Mouse (Mus musculus) G1E-ER4 (cell line): Measurements from ENCODE around the gene Mrps26. TPM values are rescaled to one million over a fixed set of nuclear protein-coding genes. Genes with fewer than 3 reads are reported as not detected.

Experiments used
- GATA1 ChIP-seq: IDR thresholded peaks from one replicate; pipeline ENCODE4 v1.8.0; 2012; ENCODE audit warnings: low read length, inconsistent platforms
- polyA plus RNA-seq: library from polyadenylated mRNA; stranded (reverse); fragments of >175 nt; gene quantifications from 2 replicates; pipeline ENCODE4 v1.2.3, GENCODE M21; 2012

The Mrps26 gene
- polyA plus RNA-seq, 1 experiment: 212 TPM

DNA sequence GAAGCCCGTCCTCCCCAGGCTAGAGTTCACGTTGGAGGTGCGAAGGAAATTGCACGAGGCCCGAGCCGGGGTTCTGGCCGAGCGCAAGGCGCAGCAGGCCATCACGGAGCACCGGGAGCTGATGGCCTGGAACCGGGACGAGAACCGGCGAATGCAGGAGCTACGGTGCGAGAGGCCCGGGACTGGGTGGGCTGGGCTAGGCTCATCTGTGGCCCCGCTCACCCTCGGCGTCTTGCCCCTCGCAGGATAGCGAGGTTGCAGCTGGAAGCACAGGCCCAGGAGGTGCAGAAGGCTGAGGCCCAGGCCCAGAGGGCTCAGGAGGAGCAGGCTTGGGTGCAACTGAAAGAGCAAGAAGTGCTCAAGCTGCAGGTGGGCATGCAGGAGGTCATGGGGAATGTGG lies 521 bp downstream of the Mrps26 start:
- TF ChIP-seq GATA1: no peak

DNA sequence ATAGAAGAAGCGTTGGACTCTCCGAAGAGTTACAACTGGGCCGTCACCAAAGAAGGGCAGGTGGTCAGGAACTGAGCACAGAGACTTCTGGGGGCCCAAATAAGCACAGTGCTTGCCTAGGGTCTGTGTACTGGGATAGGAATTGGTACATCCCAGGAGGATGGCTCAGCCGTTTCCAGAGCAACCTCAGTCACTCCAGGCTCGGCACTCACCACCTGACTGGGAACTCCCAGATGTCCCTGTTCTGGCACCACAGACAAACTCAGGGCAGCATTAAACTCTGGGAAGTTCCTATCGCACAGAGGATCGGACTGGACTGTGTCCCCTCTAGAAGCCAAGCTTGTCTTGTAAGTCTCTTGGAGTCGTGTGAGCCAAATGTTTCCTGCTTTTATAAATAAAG lies 1.4 kb downstream of the Mrps26 start:
- TF ChIP-seq GATA1: no peak

DNA sequence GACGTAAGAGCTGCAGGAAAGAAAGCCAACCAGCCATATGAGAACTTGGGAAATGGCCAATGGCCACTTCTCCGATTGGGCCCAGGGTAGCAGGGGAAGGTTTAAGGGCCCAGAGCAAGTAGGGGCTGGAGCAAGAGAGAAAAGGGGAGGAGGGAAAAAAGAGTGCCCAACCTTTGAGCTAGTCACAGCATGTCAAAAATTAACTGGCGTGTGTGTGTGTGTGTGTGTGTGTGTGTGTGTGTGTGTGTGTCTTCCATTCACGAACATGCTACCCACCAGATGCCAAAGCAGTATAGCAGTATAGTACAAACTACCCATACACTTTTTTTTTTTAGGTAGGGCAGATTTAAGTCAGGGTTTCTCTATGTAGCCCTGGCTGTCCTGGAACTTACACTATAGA lies 5.4 kb downstream of the Mrps26 start:
- no peak for TF ChIP-seq GATA1

DNA sequence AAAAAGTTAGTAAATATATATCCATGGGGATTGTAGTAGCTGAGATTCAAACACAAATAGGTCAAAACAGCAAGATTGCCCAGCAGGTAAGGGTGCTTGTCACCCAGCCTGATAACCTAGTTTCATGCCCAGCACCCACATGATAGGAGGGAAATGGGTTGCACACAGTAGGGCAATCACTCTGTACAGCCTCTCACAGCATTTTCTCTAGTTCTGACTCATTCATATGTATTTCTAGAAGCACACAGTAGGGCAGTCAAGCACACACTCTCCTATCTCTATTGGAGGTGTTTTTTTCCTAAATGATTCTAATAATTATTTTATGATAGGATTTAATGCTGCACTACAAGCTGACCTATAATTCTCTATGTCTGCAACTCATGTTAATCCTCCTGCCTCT lies 6.4 kb downstream of the Mrps26 start:
- TF ChIP-seq GATA1: no peak

DNA sequence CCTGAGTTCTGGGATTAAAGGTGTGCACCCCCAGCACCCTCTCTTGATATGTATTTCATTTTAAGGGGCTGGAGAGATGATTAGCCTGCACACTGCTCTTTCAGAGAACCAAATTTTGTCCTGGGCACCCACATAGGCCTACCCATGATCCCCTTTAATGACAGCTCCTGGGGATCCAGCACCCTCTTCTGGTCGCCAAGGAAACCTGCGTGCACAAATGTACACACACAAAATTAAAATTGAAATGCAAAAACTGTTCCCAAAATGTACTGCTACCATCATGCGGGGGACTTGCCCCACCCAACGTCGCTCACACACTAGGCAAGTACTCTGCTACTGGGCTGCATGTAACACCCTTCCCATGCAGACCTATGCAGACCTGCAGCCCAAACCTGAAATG lies 11.4 kb downstream of the Mrps26 start:
- TF ChIP-seq GATA1: no peak

DNA sequence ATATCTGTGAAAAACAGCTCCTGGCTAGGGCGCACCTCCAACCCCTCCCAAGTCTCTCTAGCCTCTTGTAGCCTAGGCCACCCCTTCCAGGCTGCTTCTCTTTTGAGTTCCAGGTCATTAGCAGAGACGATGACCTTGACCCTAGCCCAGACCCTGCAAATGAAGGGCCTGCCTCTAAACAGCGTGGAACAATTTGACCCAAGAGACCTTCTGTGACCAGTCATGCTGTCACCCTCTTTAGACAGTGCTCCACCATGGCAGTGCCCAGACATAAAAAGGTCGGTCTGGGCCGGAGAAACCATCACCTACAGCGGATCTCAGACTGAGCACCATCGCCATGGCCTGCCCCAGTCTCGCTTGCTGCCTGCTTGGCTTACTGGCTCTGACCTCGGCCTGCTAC lies 12.3 kb downstream of the Mrps26 start, which contains the start of gene Oxt:
Gene Oxt (plus strand): TSS at position 301 of the 400 bp plus-strand sequence.
- TF ChIP-seq GATA1: no peak

DNA sequence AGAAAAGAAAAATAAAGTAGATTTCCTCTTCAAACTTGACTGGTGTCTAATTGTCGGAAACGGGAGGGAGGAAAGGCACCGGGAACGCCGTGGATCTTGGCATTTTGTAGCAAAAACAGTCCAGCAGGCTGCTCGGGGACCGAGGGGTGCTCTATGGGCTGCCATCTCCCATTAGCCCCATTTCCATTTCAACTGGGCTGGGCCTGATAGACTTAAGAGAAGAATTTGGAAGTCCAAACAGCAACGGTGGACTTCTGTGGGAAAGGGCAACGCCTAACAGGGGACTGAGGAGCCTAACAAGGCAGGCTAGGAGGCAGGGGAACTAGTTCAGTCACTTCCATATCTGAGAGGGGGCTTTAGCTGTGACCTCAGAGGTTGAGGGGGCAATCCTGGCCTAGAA lies 13.5 kb downstream of the Mrps26 start:
- no peak for TF ChIP-seq GATA1

DNA sequence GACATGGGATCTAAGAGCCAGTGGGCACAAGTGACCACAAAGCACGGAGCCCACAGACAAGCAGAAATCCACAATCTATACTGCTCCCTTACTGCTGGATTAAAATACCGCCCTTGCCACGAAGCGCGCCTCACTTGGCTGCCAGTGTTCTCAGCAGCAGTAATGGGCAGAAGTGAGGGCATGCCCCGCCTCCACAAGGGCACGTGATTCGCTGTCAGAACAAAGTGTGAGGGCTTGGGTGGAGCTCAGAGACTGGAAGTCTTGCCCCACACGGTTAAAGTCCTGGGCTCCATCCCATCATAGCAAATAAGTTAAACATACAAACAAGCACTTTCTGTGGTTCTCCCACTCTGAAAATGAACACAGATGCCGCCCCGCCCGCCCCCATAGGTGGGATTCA lies 14.1 kb downstream of the Mrps26 start:
- TF ChIP-seq GATA1: no peak

DNA sequence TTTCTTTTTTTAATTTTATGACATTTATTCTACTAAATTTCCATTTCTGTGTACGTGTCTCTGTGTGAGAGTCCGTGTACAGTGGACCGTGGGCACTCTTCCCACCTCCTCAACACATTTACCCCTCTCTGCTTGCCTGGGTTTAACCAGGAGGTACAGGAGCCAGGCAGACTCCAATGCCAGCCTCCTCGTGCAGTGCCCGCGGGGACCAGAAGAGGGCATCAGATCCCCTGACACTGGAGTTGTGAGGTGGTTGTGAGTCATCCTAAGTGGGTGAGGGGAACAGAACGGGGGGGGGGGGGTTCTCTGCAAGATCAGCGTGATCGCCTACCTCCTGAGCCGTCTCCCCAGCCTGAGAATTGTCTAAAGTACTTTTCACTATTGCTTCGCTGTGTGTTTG lies 14.6 kb downstream of the Mrps26 start:
- no peak for TF ChIP-seq GATA1

DNA sequence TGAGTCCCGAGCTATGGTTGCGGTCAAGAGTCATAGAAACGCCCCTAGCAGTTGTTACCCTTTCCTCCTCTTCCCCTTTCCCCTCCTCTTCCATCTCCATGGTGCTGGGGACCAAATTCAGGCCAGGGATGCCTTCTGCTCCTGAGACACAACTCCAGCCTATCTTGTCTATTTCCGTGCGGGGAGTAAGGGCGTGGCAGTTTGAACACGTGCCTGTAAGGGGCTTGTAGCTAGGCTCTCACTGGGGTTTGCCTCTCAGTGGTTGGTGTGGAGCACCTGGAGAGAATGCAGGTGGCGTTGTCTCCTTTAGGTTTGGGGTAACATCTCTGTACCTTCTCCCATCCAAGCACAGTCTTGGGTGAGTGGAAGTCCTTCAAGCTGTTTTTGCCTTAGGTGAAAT lies 16.2 kb downstream of the Mrps26 start:
- TF ChIP-seq GATA1: no peak

DNA sequence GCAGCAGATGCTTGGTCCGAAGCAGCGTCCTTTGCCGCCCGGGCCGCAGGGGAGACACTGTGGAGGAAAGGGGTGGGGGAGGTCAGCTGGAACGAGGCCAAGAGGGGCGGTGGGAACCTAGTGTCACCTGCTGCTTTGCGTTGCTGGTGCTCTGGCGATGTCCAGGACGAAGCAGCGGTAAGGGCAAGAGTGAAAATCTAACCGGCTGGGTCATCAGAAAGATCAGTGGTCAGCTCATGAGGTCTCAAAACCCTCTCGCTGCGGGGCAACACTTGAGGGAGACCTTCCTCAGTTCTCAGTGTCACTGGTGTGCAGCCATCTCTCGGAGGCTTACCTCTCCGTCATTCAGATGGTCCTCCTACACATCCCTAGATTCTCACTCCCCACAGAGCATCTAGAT lies 17.7 kb downstream of the Mrps26 start:
- TF ChIP-seq GATA1: no peak

DNA sequence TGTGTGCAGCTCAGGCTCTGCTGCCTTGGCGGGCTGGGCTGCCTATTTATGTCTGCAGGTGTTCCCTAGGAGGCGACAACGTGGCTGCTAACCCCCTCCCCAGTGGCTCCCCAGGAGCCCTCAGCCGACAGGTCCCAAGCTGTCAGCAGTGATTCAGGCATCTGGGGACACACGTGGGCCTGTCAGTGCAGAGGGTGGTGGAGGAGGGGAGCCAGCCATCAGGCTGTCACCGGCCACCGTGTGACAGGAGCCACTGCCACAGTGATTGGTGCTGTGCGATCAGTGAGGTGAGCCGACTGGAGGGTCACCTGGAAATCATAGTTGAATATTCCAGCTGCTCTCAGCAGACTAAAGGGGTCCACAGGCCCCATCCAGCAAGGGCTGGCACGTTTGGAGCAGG lies 19.0 kb downstream of the Mrps26 start, which contains the start of gene Avp:
Gene Avp (minus strand): TSS at position 3 of the 400 bp plus-strand sequence.
- TF ChIP-seq GATA1: no peak

DNA sequence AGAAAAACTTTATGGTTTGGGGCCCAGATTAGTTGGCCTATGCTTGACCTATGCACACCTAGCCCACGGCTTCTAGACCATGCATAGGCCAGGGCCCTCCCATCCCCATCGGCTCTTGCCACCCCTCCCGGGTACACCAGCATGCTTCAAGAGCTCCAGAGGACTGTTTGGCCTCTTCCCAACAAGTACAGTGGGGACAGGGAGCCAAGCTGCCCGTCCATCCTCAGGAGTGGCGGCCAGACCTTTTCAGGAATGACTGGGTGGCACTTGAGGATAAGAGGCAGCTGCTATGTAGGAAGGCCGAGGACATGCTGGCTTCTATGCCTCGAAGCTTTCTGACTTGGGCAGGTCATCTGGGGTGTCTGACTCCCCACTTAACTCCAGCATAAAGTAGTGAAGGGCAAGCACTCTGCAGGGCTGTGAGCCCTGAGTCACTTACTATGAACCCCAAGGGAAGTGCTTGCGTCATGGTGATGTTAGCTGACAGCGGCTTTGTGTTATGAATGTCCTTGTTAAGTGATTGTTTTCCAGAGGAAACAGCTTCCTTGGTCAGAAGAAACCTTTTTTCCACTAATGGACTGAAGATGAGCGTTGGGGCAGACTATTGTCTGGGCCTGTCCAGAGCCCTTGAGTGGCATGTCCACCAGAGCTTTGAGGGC lies 20.5 kb downstream of the Mrps26 start:
- TF ChIP-seq GATA1: no peak

DNA sequence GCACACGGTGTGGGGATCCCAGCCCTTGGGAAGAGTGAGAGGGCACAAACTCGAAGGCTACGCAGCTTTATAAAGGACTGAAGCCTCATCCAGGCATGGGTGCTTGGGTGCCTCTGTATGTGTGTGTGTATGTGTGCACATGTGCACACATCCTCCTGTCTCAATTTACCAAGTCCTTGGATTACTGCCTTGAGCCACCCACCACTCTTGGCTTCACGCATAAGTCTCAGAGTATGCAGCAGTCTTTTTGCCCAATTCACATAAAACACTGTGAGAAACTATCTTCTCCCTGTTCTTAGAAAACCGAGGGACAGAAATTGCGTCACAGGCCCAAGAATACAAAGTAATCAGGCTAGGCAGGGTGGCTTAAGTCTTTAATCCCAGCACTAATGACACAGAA lies 22.5 kb downstream of the Mrps26 start:
- no peak for TF ChIP-seq GATA1

DNA sequence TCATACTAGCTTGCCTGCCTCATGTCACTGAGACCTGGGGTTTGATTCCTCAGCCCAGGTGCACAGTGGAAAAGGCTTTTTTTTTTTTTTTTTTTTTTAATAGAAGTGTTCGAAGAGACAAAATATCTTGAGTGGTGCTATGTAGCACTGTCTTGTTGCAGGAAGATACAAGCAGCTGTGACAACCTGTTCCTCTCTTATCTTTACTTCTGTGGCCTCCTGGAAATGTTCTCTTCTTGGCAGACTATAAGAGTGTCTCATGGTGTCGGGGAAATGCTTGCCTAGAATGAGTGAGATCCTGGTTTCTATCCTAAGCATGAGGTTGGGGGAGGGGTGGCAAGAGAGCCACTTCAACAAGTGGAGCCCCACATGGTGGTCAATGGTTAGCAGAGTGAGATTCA lies 24.8 kb downstream of the Mrps26 start:
- no peak for TF ChIP-seq GATA1

DNA sequence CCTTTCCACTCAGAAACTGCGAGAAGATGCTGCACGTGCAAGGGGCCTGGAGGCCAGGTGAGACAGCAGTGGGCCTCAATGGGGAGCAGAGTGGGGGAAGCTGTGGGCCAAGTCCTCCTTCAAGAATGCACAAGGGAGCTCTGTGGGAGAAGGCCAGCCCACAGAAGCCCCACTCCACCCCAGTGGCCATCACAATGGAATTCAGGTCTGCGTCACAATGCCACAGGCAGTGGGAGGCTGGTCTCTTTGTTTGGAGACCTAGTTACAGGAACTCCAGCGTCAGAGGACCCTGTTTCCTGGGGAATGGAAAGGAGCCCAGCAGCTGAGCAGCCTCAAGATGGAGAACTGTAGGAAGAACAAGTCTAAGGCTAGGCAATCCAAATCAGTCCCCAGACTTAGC lies 25.6 kb downstream of the Mrps26 start:
- TF ChIP-seq GATA1: no peak

DNA sequence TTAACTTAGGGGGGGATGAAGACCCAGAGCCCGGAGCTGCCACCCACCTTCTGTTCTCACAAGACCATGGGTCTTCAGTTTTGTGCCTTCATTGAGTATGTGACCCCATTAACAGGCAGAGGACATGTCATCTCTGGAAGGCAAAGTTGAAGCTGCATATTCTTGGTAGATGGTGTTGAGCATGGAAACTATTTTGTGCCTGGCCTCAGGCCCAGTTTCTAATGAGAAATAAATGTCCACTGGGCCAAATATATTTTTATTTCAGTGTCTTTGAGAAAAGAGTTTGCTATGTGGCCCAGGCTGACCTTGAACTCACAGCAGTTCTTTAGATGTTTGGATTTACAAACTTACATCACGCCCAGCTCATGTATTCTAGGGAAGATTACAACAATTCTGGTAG lies 26.2 kb downstream of the Mrps26 start:
- TF ChIP-seq GATA1: no peak

DNA sequence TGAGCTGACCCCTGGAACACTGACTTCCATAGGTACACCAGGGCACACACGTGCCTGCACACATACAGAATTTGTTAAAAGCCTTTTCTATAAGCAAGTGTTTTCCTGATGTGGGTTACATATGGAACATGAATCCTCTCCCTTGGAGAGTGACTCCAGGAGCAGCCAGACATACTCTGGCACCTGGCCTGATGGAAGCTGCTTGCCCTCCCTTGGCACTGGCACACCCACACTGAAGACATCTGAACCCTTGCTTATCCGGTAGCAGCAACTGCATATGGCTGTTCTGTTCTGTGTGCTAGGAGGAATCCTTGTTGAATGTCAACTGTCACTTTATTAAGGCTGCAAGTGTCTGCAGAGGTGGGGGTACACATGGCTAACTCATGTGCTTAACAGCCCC lies 27.5 kb downstream of the Mrps26 start:
- no peak for TF ChIP-seq GATA1

DNA sequence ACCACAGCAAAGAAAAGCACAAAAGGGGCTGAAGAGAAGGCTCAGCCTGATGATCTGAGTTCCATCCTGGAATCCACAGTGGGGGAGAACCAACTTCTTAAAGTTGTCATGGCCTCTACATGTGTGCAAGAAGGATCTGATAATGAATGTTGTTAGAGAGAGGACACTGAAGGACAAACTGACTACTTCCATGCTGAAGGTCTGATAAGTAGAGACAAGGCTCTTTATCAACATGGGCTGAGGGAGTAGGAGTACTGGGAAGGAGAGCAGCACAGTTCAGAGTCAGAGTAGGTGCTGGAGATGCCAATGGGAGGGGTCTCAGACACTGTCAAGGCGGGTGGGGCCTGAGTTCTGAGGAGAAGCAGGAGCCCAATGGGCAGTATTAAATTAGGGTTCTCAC lies 32.1 kb downstream of the Mrps26 start:
- TF ChIP-seq GATA1: no peak
